Mouse (Mus musculus) embryonic facial prominence, embryonic 15.5 days (tissue): ENCODE results near the gene Kcnh2. TPM values are rescaled to one million over a fixed set of nuclear protein-coding genes. Genes with fewer than 3 reads are reported as not detected.

Experiments
- ATAC-seq: fragments of 200-750 bp; cut with Nextera tagmentation; 2 replicates; pipeline ENCODE4 v1.8.0; 2017; ENCODE audit warnings: low read depth, moderate TSS enrichment; ENCODE audit not compliant: insufficient number of reproducible peaks, low FRiP score, low TSS enrichment
- H3K27ac ChIP-seq: fragments of 300-500 bp; sonication (generic); replicated peaks from 2 replicates; pipeline ENCODE4 v1.5.1; 2015; ENCODE audit warnings: mild to moderate bottlenecking, inconsistent platforms
- H3K27me3 ChIP-seq: fragments of 300-500 bp; sonication (generic); 2 replicates; pipeline ENCODE4 v1.6.1; 2015; ENCODE audit warnings: inconsistent platforms
- H3K36me3 ChIP-seq: fragments of 300-500 bp; sonication (generic); 2 replicates; pipeline ENCODE4 v1.6.1; 2015; ENCODE audit warnings: mild to moderate bottlenecking, inconsistent platforms
- H3K4me1 ChIP-seq: fragments of 300-500 bp; sonication (generic); 2 replicates; pipeline ENCODE4 v1.6.1; 2015; ENCODE audit warnings: inconsistent platforms
- H3K4me2 ChIP-seq: fragments of 300-500 bp; sonication (generic); replicated peaks from 2 replicates; pipeline ENCODE4 v1.6.1; 2015; ENCODE audit warnings: mild to moderate bottlenecking, inconsistent platforms
- H3K4me3 ChIP-seq: fragments of 300-500 bp; sonication (generic); replicated peaks from 2 replicates; pipeline ENCODE4 v1.5.1; 2015; ENCODE audit warnings: mild to moderate bottlenecking, inconsistent platforms
- H3K9ac ChIP-seq: fragments of 300-500 bp; sonication (generic); 2 replicates; pipeline ENCODE4 v1.6.1; 2015; ENCODE audit warnings: inconsistent platforms
- H3K9me3 ChIP-seq: fragments of 300-500 bp; sonication (generic); replicated peaks from 2 replicates; pipeline ENCODE4 v1.6.1; 2016; ENCODE audit warnings: inconsistent platforms
- WGBS: fragments of 180-500 bp; shearing (Covaris S2); methylation state at CpG from one replicate; pipeline ENCODE4 v1.1.7; 2015; 5-methylcytosine and 5-hydroxymethylcytosine counted together
- polyA plus RNA-seq: library from polyadenylated mRNA; unstranded; fragments of >200 nt; fragmentation: Nextera tagmentation; extraction: Ambion mirVana; gene quantifications from 2 replicates; pipeline ENCODE4 v1.2.1, GENCODE M21; 2015

Gene Kcnh2
- polyA plus RNA-seq, 1 experiment from 2014 or later: 5.1 TPM

GRCm38 (mm10) chr5:24329212-24329964 is 22.0 kb downstream of the Kcnh2 start:
- Histone ChIP-seq H3K36me3 (no peaks in the 10 kb centered on the region), H3K9me3 (no peaks in the 10 kb centered on the region), H3K4me3 (peak overlapping the region; percentile 22), H3K27me3 (peaks cover 3% of the 10 kb centered on the region; the same call in 1 of the 2 replicates), H3K4me2 (peak overlapping the region; percentile 51), H3K4me1 (peaks cover 19% of the 10 kb centered on the region), H3K9ac (peak overlapping the region; percentile 26; the same call in 1 of the 2 replicates), H3K27ac (no peak overlapping the region)
- 9% methylated on average over 25 of the region's 27 CpGs for WGBS
- peak; percentile 79 for ATAC-seq

DNA sequence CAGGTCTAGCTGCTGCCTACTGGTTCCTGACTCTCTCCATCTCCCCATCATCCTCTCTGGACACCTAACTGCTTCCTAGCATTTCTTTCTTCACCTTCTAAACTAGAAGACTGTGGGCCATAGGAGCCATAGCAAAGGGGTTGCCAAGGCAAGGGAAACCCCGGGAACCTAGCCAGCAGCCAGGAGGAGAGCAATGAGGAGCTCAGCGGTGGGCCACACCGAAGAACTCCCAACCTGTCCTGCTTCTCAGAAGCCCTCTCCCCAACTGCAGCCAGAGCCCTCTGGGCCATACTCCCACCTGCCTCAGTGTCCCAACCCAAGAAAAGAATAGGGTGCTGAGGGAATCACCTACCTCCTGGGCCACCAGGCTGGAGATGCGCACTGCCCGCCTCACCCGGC is 22.6 kb downstream of the Kcnh2 start:
- Histone ChIP-seq H3K9ac (peak overlapping the region; percentile 26; the same call in 1 of the 2 replicates), H3K4me3 (peak overlapping the region; percentile 22), H3K27me3 (peaks cover 9% of the 10 kb centered on the region), H3K36me3 (no peaks in the 10 kb centered on the region), H3K27ac (no peak overlapping the region), H3K4me2 (peak overlapping the region; percentile 51), H3K9me3 (no peaks in the 10 kb centered on the region), H3K4me1 (peaks cover 19% of the 10 kb centered on the region)
- 65% methylated on average over 6 of the region's 6 CpGs for WGBS
- ATAC-seq: 0 out of 2 replicates have a peak, but pooled peaks have one; percentile 5

DNA sequence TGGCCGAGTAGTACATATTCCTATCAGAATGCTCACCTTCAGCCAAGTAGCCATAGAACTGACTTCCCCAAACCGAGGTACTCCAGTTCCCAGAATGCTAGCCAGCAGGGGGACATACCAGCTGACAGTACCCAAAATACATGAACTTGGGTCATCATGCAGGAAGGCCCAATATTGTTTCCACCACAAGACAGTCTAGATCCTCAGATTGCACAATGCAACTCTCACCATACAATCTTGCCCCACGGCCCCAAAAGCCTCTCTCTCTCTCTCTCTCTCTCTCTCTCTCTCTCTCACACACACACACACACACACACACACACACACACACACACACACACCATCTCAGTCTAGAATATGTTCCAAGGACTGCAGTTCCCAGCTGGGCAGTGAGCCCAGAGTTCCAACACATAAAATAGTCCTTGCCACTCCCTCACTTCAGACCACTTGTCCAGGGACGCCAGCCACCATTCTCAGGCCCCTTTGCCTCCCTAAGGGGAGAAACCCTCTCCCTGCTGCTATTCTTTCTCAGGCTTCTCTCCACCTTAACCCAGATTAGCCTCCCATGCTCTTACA is 24.5 kb downstream of the Kcnh2 start:
- WGBS: 68% methylated on average over 4 of the region's 4 CpGs
- Histone ChIP-seq H3K27me3 (peaks cover 17% of the 10 kb centered on the region), H3K9me3 (no peaks in the 10 kb centered on the region), H3K4me2 (no peak overlapping the region), H3K4me3 (no peak overlapping the region), H3K9ac (no peak overlapping the region), H3K27ac (no peak overlapping the region), H3K36me3 (no peaks in the 10 kb centered on the region), H3K4me1 (peaks cover 24% of the 10 kb centered on the region)
- no peak for ATAC-seq

- Histone ChIP-seq H3K27me3 (peaks cover 17% of the 10 kb centered on the region), H3K9ac (no peak overlapping the region), H3K27ac (no peak overlapping the region), H3K36me3 (no peaks in the 10 kb centered on the region), H3K4me1 (peaks cover 26% of the 10 kb centered on the region), H3K4me2 (no peak overlapping the region), H3K4me3 (no peak overlapping the region), H3K9me3 (no peaks in the 10 kb centered on the region)
- 90% methylated on average over 15 of the region's 15 CpGs for WGBS
- ATAC-seq: no peak
These were observed 25.1 kb downstream of the Kcnh2 start for GRCm38 (mm10) chr5:24326166-24326841.

GRCm38 (mm10) chr5:24325251-24325650 is 26.2 kb downstream of the Kcnh2 start:
- H3K9me3 ChIP-seq: no peaks in the 10 kb centered on the region
- no peak overlapping the region for H3K27ac ChIP-seq
- peaks cover 36% of the 10 kb centered on the region for H3K4me1 ChIP-seq
- peaks cover 17% of the 10 kb centered on the region for H3K27me3 ChIP-seq
- no peak overlapping the region for H3K9ac ChIP-seq
- H3K4me2 ChIP-seq: no peak overlapping the region
- H3K36me3 ChIP-seq: no peaks in the 10 kb centered on the region
- no peak for ATAC-seq
- WGBS: 43% methylated on average over 14 of the region's 14 CpGs
- H3K4me3 ChIP-seq: no peak overlapping the region

GRCm38 (mm10) chr5:24321711-24322682 is 29.4 kb downstream of the Kcnh2 start:
- Histone ChIP-seq H3K9ac (no peak overlapping the region), H3K9me3 (no peaks in the 10 kb centered on the region), H3K27ac (no peak overlapping the region), H3K27me3 (peaks cover 17% of the 10 kb centered on the region), H3K4me2 (no peak overlapping the region), H3K36me3 (no peaks in the 10 kb centered on the region), H3K4me1 (peaks cover 23% of the 10 kb centered on the region), H3K4me3 (no peak overlapping the region)
- WGBS: 20% methylated on average over 22 of the region's 22 CpGs
- ATAC-seq: no peak

DNA sequence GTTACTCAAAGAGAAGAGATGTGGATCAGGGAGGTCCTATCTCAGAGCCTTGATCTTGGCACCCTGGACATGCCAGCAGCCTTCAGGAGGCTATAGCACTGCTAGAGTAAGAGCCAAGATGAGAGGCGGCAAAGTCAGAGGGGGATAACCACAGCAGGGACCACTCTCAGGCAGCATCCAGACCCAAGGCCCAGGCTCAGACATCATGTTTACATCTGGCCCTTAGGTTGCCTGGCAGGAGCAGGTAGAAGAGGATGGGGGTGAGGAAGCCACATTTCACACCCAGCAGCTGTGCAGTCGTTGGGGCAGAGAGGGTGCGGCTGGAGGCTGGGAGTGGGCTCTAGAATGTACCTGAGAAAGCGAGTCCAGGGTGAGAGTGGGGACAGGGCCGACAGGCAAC is 30.5 kb downstream of the Kcnh2 start:
- peaks cover 17% of the 10 kb centered on the region for H3K27me3 ChIP-seq
- no peak overlapping the region for H3K4me3 ChIP-seq
- no peak overlapping the region for H3K27ac ChIP-seq
- WGBS: 50% methylated on average over 5 of the region's 5 CpGs
- 0 out of 2 replicates have a peak overlapping the region, but pooled peaks have one; percentile 38 for H3K4me2 ChIP-seq
- no peak overlapping the region for H3K9ac ChIP-seq
- no peak for ATAC-seq
- H3K4me1 ChIP-seq: peaks cover 23% of the 10 kb centered on the region
- H3K9me3 ChIP-seq: no peaks in the 10 kb centered on the region
- H3K36me3 ChIP-seq: no peaks in the 10 kb centered on the region

GRCm38 (mm10) chr5:24320467-24320813 is 31.0 kb downstream of the Kcnh2 start:
- peak overlapping the region; percentile 29 for H3K4me3 ChIP-seq
- no peaks in the 10 kb centered on the region for H3K9me3 ChIP-seq
- peaks cover 14% of the 10 kb centered on the region for H3K27me3 ChIP-seq
- H3K27ac ChIP-seq: peak overlapping the region; percentile 65; the same call in 1 of the 2 replicates
- H3K4me1 ChIP-seq: peaks cover 23% of the 10 kb centered on the region
- no peak overlapping the region for H3K9ac ChIP-seq
- peak overlapping the region; percentile 38 for H3K4me2 ChIP-seq
- no peak; the same call in 1 of the 2 replicates for ATAC-seq
- H3K36me3 ChIP-seq: no peaks in the 10 kb centered on the region
- 26% methylated on average over 6 of the region's 6 CpGs for WGBS

GRCm38 (mm10) chr5:24319776-24320466 is 31.5 kb downstream of the Kcnh2 start:
- no peaks in the 10 kb centered on the region for H3K36me3 ChIP-seq
- no peak overlapping the region for H3K9ac ChIP-seq
- peak overlapping the region; percentile 38 for H3K4me2 ChIP-seq
- H3K27me3 ChIP-seq: peaks cover 13% of the 10 kb centered on the region
- peak overlapping the region; percentile 29 for H3K4me3 ChIP-seq
- peaks cover 23% of the 10 kb centered on the region for H3K4me1 ChIP-seq
- 12% methylated on average over 13 of the region's 13 CpGs for WGBS
- H3K9me3 ChIP-seq: no peaks in the 10 kb centered on the region
- peak overlapping the region; percentile 65; the same call in 1 of the 2 replicates for H3K27ac ChIP-seq
- ATAC-seq: no peak

DNA sequence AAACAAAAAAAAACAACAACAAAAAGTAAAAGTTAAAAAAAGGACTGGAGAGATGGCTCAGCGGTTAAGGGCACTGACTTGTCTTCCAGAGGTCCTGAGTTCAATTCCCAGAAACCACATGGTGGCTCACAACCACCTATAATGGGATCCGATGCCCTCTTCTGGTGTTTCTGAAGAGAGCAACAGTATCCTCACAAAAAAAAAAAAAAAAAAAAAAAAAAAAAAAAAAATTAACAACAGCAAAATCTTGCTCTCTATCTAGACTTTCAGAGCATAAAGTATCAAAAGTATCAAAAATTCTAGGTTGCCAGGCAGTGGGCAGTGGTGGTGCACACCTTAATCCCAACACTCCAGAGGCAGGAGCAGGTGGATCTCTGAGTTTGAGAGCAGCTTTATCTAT is 42.2 kb downstream of the Kcnh2 start:
- Histone ChIP-seq H3K4me3 (no peak overlapping the region), H3K9ac (no peak overlapping the region), H3K9me3 (peaks cover 9% of the 10 kb centered on the region), H3K4me2 (no peak overlapping the region), H3K27ac (no peak overlapping the region), H3K4me1 (0 out of 2 replicates have a peak, but pooled peaks cover 5% of the 10 kb centered on the region), H3K36me3 (no peaks in the 10 kb centered on the region), H3K27me3 (no peaks in the 10 kb centered on the region)
- ATAC-seq: no peak
- WGBS: 97% methylated on average over 2 of the region's 2 CpGs
